Mouse (Mus musculus) C2C12 (cell line): ENCODE results near the gene Lypd4.

Source experiments
- CEBPB ChIP-seq: IDR thresholded peaks from one replicate; pipeline ENCODE4 v1.6.1; 2011; ENCODE audit warnings: low read depth, mild to moderate bottlenecking, control low read depth, moderate library complexity
- CTCF ChIP-seq: IDR thresholded peaks from one replicate; pipeline ENCODE4 v1.5.1; 2011; ENCODE audit not compliant: control insufficient read depth, insufficient read depth, insufficient read length
- FOSL1 ChIP-seq: IDR thresholded peaks from one replicate; pipeline ENCODE4 v1.8.0; 2011; ENCODE audit warnings: mild to moderate bottlenecking, low read length; ENCODE audit not compliant: poor library complexity, insufficient read depth, severe bottlenecking
- MAX ChIP-seq: IDR thresholded peaks from one replicate; pipeline ENCODE4 v1.6.1; 2011; ENCODE audit warnings: mild to moderate bottlenecking, control low read depth
- MYOG ChIP-seq: IDR thresholded peaks from one replicate; pipeline ENCODE4 v1.6.1; 2011; ENCODE audit not compliant: control insufficient read depth, insufficient read length; ENCODE audit errors: extremely low read depth
- USF1 ChIP-seq: IDR thresholded peaks from one replicate; pipeline ENCODE4 v1.6.1; 2011; ENCODE audit warnings: low read depth, mild to moderate bottlenecking, control low read depth, moderate library complexity

- no peak for TF ChIP-seq CTCF
- TF ChIP-seq CEBPB, result no peak
- no peak for TF ChIP-seq USF1
- no peak for TF ChIP-seq MAX
- TF ChIP-seq MYOG, result no peak
- no peak for TF ChIP-seq FOSL1
These were observed 25.6 kb downstream of the Lypd4 start for GRCm38 (mm10) chr7:24844144-24844543.
